Mouse (Mus musculus) embryonic fibroblast, embryonic 13.5 days (primary cell): Measurements from ENCODE around the gene Catsperd.

Experiments
- CTCF ChIP-seq: IDR thresholded peaks from 2 replicates; pipeline ENCODE4 v1.5.1; 2011; ENCODE audit warnings: mild to moderate bottlenecking, control low read depth, low read length, moderate library complexity, borderline replicate concordance; ENCODE audit not compliant: insufficient read depth
- POLR2A ChIP-seq: IDR thresholded peaks from 2 replicates; pipeline ENCODE4 v1.6.1; 2011; ENCODE audit warnings: low read depth, mild to moderate bottlenecking, control low read depth, low read length, moderate library complexity

- TF ChIP-seq CTCF: peak; percentile 74
- peak; percentile 83 for TF ChIP-seq POLR2A
Observed at GRCm38 (mm10) chr17:56613236-56613844, 14.6 kb upstream of the Catsperd start, which contains the start of gene Rpl36.
